Mouse (Mus musculus) erythroblast, embryonic 14.5 days (primary cell): ENCODE measurements around the gene Jak3.

Experiments
- GATA1 ChIP-seq: IDR thresholded peaks from 2 replicates; pipeline ENCODE4 v1.6.1; 2012; ENCODE audit warnings: low read length, inconsistent platforms, mixed read lengths
- TAL1 ChIP-seq: IDR thresholded peaks from 3 replicates; pipeline ENCODE4 v1.6.1; 2012; ENCODE audit warnings: low read length, inconsistent platforms, mixed read lengths

DNA sequence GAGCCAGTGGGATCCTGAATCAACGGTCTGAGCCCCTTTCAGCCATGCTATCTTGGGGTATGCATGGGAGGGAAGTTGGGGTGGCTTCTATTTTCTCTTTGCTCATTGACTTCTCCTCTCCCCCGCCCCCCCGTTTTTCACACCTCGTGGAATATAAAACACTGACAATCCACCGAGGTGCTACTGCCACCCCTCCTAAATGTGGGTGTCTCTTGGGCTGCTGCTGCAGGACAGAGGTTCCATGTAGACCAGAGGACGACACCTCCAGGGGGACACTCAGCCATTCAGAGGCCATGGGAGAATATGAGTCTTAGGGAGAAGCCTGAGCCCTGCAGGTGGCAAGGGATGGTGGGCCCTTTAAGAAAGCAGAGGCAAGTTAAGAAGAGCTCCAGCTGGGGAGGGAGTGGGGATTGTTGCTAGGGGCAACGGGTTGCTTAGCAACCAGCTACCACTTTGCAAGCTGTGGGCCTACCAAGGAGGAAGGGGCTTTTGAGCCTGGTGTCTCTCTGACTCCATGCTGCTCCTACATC is 43.9 kb downstream of the Jak3 start:
- TF ChIP-seq GATA1, result no peak
- TF ChIP-seq TAL1, result no peak
